Mouse (Mus musculus) left cerebral cortex, adult 2 months (tissue): ENCODE results near the gene Agpat3. TPM values are rescaled to one million over a fixed set of nuclear protein-coding genes. Genes with fewer than 3 reads are reported as not detected.
A peak's percentile ranks its signal among the peaks of the same experiment; 100 is the strongest.

Experiments
- DNase-seq, 2 experiments: peaks; one replicate each; pipeline ENCODE4 v3.0.0; 2021 to 2022; ENCODE audit warnings: low spot score in 2 of 2, mixed read lengths in 1 of 2; ENCODE audit errors: extremely low spot score in 1 of 2
- H3K27ac ChIP-seq: fragments of 200-600 bp; 2 replicates; pipeline ENCODE4 v1.8.1; 2022
- H3K4me3 ChIP-seq: fragments of 200-600 bp; 2 replicates; pipeline ENCODE4 v1.8.1; 2022
- CTCF ChIP-seq: fragments of 200-600 bp; IDR thresholded peaks from 2 replicates; pipeline ENCODE4 v1.8.1; 2022; ENCODE audit warnings: antibody characterized with exemption, mild to moderate bottlenecking, moderate library complexity
- intact Hi-C: fragments of 180-260 bp; cut with DNase I; formaldehyde crosslinking; loops from one replicate; pipeline ENCODE4 v1.15.1; 2025
- total RNA-seq, 2 experiments: library from RNA; stranded (reverse); gene quantifications; 2 replicates each; pipeline ENCODE4 v1.2.3; 2021

The Agpat3 gene
- total RNA-seq, 2 experiments from 2014 or later = 246 to 255 TPM

DNA sequence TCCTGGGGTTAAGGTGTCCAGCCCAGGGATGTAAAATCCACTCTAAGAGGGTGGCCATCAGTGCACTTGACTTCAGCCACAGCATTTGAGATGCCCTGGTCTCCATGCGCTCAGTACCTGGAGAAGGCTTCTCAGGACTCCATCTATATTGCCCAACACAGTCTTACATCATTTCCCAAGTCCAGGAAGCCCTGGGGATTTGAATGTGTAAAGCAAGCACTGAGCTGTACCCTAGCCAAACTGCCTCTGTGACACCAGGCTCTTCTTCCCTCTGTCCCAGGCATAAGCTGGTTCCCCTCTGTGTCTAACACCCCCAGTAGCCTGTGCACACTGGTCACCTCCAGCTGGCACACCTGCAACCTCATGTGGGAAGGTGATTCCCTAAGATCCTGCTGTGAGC is 10.2 kb downstream of the Agpat3 start:
- no peak overlapping the region for H3K27ac ChIP-seq
- H3K4me3 ChIP-seq = no peak overlapping the region
- intact Hi-C loops = no loop called here
- no peak for TF ChIP-seq CTCF
- no peak for DNase-seq

DNA sequence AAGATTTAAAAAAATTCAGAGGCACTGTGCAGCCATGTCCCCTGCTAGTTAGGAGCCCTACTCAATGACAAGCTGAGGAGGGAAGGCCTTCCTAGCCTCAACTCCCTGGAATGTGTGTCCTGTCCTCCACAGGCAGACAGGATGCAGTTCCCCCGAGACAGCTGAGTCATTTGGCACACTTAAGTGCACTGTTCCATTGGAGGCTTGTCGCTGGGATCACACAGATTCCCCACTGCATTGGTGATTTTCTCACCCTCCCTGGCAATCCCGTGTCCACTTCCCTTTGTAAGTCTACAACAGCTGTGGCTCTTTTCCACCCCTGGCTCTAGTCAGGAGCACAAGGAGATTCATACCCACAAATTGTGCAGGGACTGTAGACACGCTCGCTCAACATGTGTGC is 14.1 kb downstream of the Agpat3 start:
- Histone ChIP-seq H3K27ac (no peak overlapping the region; the same call in 1 of the 2 replicates), H3K4me3 (no peak overlapping the region)
- DNase-seq = no peak
- intact Hi-C loops = no loop called here
- no peak for TF ChIP-seq CTCF

DNA sequence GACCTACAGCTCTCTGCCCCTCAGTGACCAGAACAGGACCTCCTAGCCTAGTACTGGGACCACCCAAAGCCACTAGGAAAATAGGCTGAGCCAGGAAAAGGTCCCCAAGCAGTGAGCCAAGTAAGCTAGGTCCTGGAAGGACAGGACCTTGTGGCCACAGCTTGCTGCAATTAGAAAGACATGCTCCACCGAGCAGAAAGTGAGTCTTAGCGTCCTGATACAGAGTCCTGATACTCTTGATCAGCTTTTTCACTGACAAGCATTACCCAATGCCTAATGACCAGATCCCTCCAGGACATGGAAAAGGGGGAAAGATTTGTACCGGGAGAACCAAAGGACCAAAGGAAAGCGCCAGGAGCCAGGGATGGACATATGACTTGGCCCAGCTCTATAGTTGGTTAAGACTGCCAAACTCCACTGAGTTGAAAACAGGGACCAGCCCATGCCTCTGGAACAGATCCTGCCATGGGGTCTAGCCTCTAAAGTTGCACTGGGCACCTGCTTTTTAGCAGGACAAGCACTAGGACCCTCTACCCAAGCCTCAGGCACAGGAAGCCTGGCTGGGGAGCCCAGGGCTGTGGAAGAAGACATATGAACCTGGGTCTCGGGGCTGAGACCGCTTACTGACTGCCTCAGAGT is 17.2 kb downstream of the Agpat3 start:
- Histone ChIP-seq H3K27ac (peak overlapping the region; percentile 48), H3K4me3 (no peak overlapping the region)
- intact Hi-C loops = no loop called here
- TF ChIP-seq CTCF = no peak
- no peak for DNase-seq

DNA sequence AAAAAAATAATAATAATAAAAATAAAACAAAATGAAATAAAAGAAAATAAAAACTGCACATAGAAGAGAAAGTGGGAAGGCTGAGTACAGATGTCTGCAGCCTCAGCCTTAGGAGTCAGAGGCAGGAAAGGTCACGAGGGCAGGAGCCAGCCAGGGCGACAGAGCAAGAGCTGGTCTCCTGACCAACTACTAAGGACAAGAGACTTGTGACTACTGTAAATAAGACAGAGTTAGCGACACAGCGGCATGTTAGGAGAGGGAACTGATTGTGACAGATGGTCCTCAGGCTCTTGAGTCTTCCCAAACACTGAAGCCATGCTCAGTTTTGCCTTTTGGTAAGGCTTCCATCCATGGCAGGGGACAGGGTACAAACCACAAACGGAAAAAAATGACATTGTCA is 20.7 kb downstream of the Agpat3 start:
- no peak for TF ChIP-seq CTCF
- H3K27ac ChIP-seq = no peak overlapping the region
- H3K4me3 ChIP-seq = no peak overlapping the region
- no peak for DNase-seq
- intact Hi-C loops = no loop called here

DNA sequence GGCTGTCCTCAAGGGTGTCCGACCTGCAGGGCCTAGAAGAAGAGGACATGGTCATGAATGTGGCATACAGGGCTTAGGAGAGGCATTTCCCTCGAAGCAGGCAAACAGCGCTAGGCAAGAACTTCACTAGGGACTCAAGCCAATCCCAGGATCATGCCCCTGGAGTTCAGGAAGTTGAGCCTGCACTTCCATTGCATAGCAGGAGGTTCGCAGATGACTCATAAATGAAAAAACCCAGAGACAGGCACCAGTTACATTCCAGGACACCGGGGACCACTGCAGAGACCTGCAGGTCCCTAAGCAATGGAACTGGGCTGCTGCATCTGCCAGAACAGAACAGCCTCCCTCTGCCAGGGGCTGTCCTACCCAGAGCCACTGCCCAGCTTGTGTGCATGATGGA is 23.0 kb downstream of the Agpat3 start:
- H3K4me3 ChIP-seq = no peak overlapping the region
- no peak for TF ChIP-seq CTCF
- no peak overlapping the region for H3K27ac ChIP-seq
- intact Hi-C loops = no loop called here
- DNase-seq = no peak

DNA sequence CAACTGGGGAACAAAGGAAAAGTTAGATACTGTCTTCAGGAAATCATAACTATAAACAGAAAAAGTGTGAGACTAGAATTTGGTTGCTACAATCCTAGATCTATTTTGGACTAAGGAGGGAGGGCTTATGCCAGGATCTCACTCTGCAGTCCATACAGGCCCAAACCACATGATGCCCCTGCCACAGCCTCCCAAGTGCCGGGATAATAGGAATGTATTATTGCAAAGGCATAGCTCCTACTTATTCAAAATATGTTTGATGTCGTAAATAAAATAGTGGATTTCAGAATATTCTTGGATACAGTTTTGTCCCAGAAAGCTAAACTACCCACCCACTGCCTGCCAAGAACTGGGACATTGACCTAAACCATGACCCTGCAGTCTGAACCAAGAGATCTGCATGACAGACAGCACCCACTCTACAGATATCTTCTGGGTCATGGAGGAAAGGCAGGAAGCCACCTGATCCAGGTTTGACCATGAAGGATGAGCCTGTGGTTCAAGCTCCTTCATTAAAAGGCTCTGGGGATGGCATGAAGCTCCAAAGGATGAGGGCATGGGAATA is 24.2 kb downstream of the Agpat3 start:
- Histone ChIP-seq H3K27ac (no peak overlapping the region), H3K4me3 (no peak overlapping the region)
- TF ChIP-seq CTCF = no peak
- DNase-seq = no peak
- intact Hi-C loops = no loop called here

DNA sequence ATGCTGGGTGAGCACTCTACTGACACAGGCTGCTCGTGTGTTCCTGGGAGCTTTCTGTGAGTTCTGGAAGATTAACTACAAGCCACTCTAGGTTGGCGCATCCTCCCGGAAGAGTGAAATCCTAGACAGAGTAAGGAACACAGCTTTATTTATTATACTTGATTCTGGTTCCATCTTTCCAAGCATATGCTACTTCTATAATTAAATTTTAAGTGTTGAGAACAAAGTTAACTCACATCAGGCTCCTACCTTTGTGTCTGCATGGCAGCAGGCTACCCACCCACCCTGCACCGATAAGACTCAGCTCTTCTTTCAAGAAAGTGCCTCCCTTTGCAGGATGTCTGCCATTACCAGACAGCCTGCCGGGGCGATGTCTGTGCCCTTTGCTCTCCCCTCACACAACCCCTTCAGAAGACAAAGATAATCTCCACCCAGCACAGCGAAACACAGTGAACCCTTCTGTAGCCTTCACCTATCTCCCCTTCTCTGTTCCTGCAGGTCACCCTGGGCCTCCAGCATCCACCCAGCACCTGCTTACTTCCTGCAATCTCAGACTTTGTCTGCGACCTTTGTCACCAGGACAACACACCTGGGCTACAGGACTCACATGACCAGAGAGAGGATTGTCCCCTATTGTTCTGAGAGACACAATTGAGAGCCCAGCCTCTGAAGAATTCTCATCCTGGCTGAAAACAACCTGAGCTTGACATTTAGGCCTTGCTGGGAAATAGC is 26.2 kb downstream of the Agpat3 start:
- intact Hi-C loops = no loop called here
- H3K27ac ChIP-seq = no peak overlapping the region
- H3K4me3 ChIP-seq = no peak overlapping the region
- TF ChIP-seq CTCF = no peak
- no peak for DNase-seq

DNA sequence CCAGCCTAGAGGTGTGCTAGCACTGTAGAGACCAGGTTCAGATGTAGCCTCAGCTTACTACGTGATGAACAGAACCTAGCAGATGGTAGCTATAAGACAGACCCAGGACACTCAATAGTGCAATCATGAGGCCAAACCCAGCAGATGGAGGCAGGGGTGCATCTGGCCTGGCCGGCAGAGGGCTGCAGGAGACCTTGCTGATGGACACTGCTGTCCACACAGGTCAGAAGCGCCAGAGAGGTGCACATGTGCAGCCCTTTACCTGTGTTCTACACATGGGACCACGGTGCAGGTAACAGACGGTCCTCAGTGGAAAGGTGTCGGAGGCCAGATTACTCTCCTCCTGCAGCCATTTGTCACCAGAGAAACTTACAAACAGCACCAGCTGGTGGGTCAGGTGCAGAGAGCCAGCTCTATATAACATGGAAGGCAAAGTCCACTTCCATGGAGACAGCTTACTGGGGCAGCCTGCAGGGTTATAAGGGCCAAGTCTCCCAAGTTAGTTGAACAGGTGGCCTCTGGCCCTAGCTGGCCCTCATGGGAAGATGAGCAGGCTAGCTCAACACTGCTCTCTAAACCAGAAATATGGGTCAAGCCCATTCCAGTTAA is 27.6 kb downstream of the Agpat3 start:
- intact Hi-C loops = no loop called here
- no peak overlapping the region for H3K27ac ChIP-seq
- DNase-seq = no peak
- H3K4me3 ChIP-seq = no peak overlapping the region
- TF ChIP-seq CTCF = no peak

DNA sequence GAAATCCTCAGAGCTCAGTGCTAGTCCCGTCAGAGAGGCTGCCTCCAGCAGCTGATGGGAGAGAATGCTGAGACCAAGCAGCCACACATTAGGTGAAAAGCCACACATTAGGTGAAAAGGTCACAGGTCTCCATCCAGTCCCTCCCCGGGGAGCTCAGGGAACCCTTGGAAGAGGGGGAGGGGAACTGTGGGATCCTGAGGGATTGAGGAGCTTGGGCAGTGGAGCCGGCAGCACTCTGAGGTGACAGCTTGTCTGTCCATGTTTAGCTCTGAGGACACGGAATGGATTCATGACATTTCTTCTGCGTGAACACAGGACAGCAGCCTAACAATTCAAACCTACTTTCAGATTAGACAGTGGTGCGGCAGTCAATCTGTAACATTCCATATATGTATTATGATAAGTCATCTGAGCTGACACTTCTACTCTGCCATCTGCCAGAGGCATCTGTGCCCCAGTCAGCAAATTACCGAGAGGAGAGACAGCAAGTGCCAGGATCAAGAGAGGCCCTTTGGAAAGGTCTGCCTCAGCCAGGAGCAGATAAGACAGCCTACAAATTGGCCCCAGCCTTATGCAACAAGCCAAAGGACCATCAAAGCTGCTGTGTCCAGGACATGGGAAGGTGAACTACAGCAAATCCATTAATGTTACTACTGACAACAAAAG is 28.9 kb downstream of the Agpat3 start:
- H3K27ac ChIP-seq = peak overlapping the region; percentile 55
- intact Hi-C loops = loop anchor here (2.0 kb wide), 1 partner anchor 69 kb away; no protein-coding TSS in a partner anchor
- DNase-seq = no peak
- H3K4me3 ChIP-seq = no peak overlapping the region
- TF ChIP-seq CTCF = no peak

DNA sequence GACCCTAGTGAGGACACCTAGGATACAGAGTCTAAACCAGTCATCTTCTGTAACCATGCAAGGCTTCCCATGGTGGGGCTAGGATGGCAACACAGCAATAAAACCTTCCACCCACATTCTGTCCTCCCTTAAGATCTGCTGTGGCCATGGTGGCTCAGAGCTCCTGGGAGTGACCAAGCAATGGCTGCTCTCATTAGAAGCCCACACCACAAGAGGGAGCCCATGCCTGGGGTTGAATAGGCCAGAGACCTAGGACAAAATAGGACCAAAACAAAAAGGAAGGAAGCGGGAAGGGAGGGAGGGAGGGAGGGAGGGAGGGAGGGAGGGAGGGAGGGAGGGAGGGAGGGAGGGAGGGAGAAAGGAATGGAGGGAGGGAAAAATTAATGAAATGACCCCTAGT is 29.5 kb downstream of the Agpat3 start:
- TF ChIP-seq CTCF = peak; percentile 37
- peak in 1 of 2 experiments; percentile 41 for DNase-seq
- Histone ChIP-seq H3K4me3 (no peak overlapping the region), H3K27ac (no peak overlapping the region; the same call in 1 of the 2 replicates)
- intact Hi-C loops = loop anchor here (2.0 kb wide), 1 partner anchor 70 kb away; no protein-coding TSS in a partner anchor

DNA sequence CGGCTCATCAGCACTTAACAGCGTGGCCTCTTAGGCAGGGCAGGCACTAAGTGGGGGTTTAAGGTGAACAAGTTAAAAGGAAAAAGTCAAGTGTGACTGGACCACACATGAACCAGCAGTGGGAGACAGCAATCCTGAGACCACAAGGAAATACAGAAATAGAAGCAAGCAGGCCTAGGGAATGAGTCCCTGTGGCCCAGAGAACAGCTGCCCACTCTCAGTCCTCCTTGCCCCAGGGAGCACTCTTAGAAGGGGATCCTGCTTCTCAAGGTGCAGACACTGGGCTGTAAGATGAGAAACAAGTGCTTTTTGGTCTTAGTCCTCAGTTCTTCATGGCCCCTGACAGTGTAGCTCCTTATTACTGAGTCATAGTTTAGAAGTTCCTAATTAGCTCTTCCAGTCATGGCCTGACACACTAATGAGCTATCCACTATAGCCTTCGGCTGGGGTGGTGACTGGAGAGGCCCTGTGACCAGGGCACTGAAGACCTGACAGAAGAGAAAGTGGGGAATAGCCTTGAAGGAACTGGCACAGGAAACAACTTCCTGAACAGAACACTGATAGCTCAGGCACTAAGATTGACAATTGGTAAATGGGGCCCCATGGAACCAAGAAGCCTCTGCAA is 31.0 kb downstream of the Agpat3 start:
- DNase-seq = no peak
- H3K4me3 ChIP-seq = no peak overlapping the region
- intact Hi-C loops = no loop called here
- no peak overlapping the region; the same call in 1 of the 2 replicates for H3K27ac ChIP-seq
- TF ChIP-seq CTCF = no peak
